Mouse (Mus musculus): ENCODE measurements at regions not wholly inside any gene's neighbourhood (a gene's known extent, or its start where the extent isn't known, plus 50 kb on each side); places are given as distances from the start of the nearest gene placed in this dataset.

DNA sequence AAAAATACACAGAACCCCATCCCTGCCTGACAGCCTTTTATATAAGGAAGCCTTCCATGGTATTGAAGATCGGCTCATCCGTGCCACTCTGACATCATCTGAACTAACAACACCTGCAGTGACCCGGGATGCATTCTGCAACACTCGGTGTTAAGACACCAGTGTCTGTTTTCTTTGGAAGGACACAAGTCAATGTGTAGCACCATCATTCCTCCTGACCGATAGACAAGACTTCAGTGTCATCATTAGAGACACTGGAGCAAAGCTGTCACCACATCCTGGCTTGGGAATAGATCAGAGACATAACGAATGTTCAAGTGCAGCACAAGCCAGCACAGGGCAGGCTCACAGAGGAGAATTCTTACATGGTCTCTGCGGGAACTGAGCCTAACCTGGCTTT, 77.5 kb upstream of the Runx1 start:
- TF ChIP-seq CTCF (IDR thresholded peaks at IDR 0.05; ENCODE audit: control insufficient read depth, insufficient read depth, insufficient replicate concordance, low read depth, low read length): no peak
- no peak for TF ChIP-seq POLR2A (IDR thresholded peaks at IDR 0.05; ENCODE audit: control insufficient read depth, low read depth, low read length)
